Mouse (Mus musculus): ENCODE results near the gene Tbl2. TPM values are rescaled to one million over a fixed set of nuclear protein-coding genes. Genes with fewer than 3 reads are reported as not detected.

The Tbl2 gene
- total RNA-seq, 4 experiments from 2014 or later, result 8.5 to 12.2 (median 8.9) TPM

DNA sequence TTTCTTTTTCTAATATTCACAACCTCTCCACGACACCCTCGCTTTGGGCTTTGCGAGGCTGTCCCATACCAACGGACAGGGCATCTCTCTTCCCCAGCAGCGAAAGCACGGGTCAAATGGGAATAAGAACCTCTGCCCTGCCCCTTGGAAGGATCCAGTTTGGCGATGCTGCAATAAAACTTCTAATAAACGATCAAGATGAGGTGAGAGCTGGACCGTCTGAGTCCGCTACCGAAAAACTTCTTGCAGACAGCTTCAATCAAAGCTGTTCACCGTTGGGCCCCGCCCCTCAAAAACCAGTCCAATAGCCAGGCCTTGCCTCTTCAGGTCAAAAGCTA, 773 bp upstream of the Tbl2 start:
- DNase-seq (ENCODE audit: low spot score in 2 of 2), result no peak

DNA sequence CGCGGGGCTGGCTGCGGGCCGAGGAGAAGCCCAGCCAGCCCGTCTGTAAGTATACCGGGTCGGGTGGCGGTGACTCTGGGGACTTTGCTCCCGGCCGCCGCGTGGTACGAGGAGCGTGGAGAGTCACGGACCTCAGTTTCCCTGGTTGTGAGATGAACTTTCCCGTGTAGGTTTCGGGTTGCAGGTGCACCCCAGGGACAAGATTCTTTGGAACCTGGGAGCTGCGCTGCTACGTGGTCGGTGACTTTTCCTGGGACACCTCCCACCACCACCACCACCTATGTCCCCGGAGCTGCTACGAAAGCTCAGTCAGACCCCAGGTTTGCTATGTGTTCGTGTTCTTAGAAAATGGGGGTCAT, 342 bp downstream of the Tbl2 start:
- DNase-seq (ENCODE audit: low spot score in 2 of 2), result no peak

DNA sequence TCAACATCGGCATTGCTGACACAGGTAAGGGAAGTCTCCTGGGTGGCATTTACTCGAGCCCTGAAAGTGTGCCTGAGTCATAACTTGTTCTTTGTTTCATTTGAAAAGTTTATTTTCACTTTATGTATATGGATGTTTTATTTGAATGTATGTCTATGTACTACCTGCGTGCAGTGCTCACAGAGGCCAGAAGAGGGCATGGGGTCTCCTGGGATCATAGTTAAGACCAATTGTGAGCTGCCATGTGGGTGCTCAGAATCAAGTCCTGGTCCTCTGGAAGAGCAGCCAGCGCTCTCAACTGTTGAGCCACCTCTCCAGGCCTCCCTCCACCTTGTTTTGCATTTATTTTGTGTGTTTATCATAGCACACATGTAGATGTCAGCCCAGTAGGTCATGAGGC, 7.0 kb downstream of the Tbl2 start:
- DNase-seq (ENCODE audit: low spot score in 2 of 2), result no peak

GRCm38 (mm10) chr5:135161221-135161620, 11.8 kb downstream of the Tbl2 start:
- peak; percentile 26 to 38 for DNase-seq (ENCODE audit: low spot score in 2 of 2)

GRCm38 (mm10) chr5:135161650-135162049, 12.2 kb downstream of the Tbl2 start:
- no peak for DNase-seq (ENCODE audit: low spot score in 2 of 2)

DNA sequence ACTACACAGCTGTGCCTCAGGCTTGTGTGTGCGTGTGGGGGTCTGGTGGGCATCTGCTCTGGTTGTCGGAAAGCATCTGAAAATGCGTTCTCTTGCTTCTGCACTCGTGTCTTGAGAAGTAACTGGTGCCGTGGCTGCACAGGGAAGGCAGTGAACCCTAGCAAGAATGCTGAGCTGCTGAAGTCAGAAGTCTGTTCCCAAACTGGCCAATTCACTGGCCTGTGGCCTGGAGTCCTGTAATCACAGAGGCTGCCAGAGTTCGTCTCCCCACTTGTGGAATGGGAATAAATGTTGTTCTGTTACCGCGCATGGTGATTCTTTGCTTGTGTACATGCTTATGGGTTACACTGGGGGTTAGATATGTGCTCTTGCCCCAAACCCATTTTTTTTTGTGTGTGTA, 12.9 kb downstream of the Tbl2 start:
- DNase-seq (ENCODE audit: low spot score in 2 of 2), result no peak

DNA sequence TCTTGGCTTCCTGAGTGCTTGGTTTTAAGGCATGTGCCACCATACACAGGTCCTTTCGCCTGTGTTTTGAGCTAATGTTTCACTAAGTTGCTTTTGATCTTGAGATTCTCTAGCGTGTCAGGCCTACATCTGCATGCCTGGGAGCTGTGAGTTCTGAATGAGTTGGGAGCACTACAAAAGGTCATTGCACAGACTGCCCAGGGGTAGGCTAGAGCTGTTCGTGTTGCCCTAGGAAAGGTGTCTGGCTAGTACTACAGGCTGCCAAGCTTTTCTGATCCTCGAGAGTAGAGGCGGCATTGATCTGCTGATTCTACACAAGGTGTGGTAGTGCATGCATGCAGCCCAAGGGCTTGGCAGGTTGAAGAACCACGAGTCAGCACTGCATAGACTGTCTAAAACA, 13.4 kb downstream of the Tbl2 start:
- DNase-seq (ENCODE audit: low spot score in 2 of 2), result no peak

GRCm38 (mm10) chr5:135166909-135167308, 17.5 kb downstream of the Tbl2 start:
- no peak for DNase-seq (ENCODE audit: low spot score in 2 of 2)

GRCm38 (mm10) chr5:135167469-135167868, 18.0 kb downstream of the Tbl2 start:
- DNase-seq (ENCODE audit: low spot score in 2 of 2), result no peak

GRCm38 (mm10) chr5:135168063-135169062, 18.9 kb downstream of the Tbl2 start, which contains the start of gene Bcl7b:
Bcl7b (plus strand) TSS chr5:135168283.
- DNase-seq (ENCODE audit: low spot score in 2 of 2), result peak; percentile 95 to 96

GRCm38 (mm10) chr5:135169479-135169878, 20.0 kb downstream of the Tbl2 start:
- DNase-seq (ENCODE audit: low spot score in 2 of 2), result no peak

- DNase-seq (ENCODE audit: low spot score in 2 of 2), result no peak
These were observed 22.3 kb downstream of the Tbl2 start for GRCm38 (mm10) chr5:135171688-135172220.

- no peak for DNase-seq (ENCODE audit: low spot score in 2 of 2)
These were observed 23.5 kb downstream of the Tbl2 start for GRCm38 (mm10) chr5:135172986-135173385.

DNA sequence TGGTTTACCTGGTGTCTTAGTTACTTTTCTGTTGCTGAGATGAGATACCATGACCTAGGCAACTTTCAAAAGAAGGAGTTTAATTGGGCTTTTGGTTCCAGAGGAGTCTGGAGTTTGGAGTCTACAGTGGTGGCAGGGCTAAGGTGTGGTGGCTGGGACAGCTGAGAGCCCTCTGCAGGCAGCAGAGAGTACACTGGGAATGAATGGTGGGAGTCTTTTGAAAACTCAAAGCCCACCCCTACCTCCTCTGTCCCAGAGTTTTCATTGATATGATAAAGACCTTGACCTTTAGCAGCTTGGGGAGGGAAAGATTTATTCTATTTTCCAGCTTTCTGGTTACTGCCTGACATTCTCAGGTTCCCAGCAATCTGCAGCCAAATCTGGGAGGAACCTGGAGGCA, 25.6 kb downstream of the Tbl2 start:
- no peak for DNase-seq (ENCODE audit: low spot score in 2 of 2)

DNA sequence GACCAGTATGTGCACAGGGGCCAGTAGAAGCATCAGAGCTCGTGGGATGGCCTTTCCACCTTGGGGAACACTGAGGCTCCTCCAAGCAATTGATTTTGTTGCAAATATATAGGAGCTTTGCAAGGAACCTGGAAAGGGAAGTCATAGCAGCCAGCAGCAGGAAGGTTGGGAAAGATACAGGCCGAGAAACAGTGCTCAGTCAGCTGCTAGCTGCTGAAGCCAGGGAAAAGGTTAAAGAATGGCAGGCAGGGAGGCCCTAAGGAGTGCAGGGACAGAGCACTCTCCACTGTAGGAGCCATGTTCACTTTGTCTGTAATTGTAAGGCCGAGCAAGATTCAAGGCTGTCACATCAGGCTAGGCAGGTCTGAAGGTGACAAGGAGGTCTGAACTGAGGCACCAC, 29.1 kb downstream of the Tbl2 start:
- DNase-seq (ENCODE audit: low spot score in 2 of 2), result no peak

DNA sequence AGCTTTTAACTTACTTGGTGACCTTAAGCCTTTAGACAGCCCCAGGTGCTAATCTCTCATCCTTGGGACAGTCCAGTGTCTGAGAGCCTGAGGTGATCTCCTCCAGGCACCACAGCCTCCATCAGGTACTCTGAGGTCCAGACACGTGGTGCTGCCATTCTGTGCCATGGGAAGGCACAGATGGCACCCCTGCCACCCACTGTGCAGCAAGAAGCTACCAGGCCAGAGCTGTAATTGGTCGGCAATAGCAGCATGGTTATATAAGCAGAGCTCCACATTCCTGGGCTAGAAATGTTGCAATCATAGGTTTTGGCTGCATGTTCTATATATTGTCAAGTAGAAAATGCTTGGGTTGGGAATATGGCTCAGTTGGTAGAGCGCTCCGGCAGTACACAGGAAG, 29.5 kb downstream of the Tbl2 start:
- DNase-seq (ENCODE audit: low spot score in 2 of 2), result no peak

- DNase-seq (ENCODE audit: low spot score in 2 of 2), result no peak
These were observed 30.2 kb downstream of the Tbl2 start for GRCm38 (mm10) chr5:135179616-135180015.

DNA sequence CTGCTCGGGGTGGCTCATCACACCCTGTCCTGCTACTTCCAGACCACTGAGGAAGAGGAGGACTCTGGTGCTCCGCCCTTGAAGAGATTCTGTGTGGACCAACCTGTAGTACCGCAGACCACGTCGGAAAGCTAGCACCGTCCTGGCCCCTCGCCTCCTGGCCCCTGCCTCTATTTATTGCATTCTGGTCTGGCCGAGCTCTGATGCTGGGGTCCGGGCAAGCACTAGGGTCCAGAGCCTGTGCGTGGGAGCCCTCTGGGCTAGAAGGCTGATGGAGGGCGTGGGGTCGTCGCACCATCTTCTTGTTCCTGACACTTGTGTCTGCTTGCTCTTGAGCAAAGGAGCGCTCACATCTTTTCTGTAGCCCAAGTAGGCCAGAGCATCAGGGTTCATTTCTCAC, 31.3 kb downstream of the Tbl2 start:
- DNase-seq (ENCODE audit: low spot score in 2 of 2), result no peak

GRCm38 (mm10) chr5:135181776-135182175, 32.3 kb downstream of the Tbl2 start:
- no peak for DNase-seq (ENCODE audit: low spot score in 2 of 2)

GRCm38 (mm10) chr5:135183131-135183861, 33.8 kb downstream of the Tbl2 start:
- no peak for DNase-seq (ENCODE audit: low spot score in 2 of 2)

DNA sequence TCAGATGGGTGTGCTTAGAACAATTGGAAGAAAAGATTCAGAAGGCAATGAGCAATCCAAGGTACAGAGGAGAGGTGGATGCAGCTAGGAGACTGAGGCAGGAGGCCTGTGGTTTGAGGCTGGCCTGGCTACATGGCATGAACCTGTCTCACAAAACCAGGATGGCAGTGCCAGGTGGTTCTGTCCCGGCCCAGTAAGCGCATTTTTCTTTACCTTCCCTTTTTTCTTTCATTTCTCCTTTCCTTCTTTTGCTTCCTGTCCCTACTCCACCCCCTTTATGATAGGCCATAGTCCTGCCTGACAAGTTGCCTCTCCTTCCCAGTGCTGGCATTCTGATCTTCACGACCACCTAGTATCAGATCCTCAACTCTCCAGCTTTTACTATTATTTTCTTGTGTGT, 35.6 kb downstream of the Tbl2 start:
- no peak for DNase-seq (ENCODE audit: low spot score in 2 of 2)

- no peak for DNase-seq (ENCODE audit: low spot score in 2 of 2)
These were observed 36.1 kb downstream of the Tbl2 start for GRCm38 (mm10) chr5:135185596-135185995.
